Mouse (Mus musculus) olfactory bulb, adult 2 months (tissue): ENCODE measurements around the gene Scgb1a1.

ENCODE experiments used
- CTCF ChIP-seq: fragments of 200-500 bp; IDR thresholded peaks from 2 replicates; pipeline ENCODE4 v1.5.1; 2012; ENCODE audit warnings: low read depth, mild to moderate bottlenecking, low read length, moderate library complexity; ENCODE audit not compliant: insufficient read depth
- POLR2A ChIP-seq: fragments of 200-500 bp; IDR thresholded peaks from 2 replicates; pipeline ENCODE4 v1.6.1; 2012; ENCODE audit warnings: mild to moderate bottlenecking, low read depth, low read length, moderate library complexity; ENCODE audit not compliant: insufficient read depth

DNA sequence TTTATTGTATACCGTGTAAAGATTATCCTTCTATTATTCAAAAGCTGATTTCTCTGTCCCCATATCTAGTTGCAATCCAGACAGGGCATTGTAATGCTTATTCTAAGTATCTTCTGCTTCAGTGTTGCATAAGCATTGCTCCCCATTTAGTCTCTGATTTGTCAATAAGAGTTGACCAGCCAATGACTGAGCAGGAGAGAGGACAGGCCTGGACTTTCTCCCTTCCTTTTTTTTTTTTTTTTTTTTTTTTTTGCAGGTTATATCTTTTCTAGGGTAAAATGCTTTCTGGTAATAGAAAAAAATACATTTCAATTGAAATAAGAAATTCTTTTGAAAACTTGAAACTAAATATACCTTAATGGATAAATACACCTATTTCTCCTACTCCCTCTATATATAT, 49.4 kb upstream of the Scgb1a1 start:
- TF ChIP-seq POLR2A (no peak), CTCF (no peak)
